Mouse (Mus musculus) liver, postnatal 0 days (tissue): ENCODE data around the gene Rin2. TPM values are rescaled to one million over a fixed set of nuclear protein-coding genes. Genes with fewer than 3 reads are reported as not detected.

Experiments used
- ATAC-seq: fragments of 200-750 bp; cut with Nextera tagmentation; 2 replicates; pipeline ENCODE4 v1.8.0; 2017; ENCODE audit warnings: mild to moderate bottlenecking, moderate library complexity
- DNase-seq: peaks from one replicate; pipeline ENCODE4 v3.0.0-alpha.2; 2016
- H3K27ac ChIP-seq: fragments of 300-500 bp; sonication (generic); 2 replicates; pipeline ENCODE4 v1.5.1; 2014; ENCODE audit warnings: antibody characterized with exemption, moderate library complexity, mild to moderate bottlenecking, low read depth
- H3K27me3 ChIP-seq: fragments of 300-500 bp; sonication (generic); 2 replicates; pipeline ENCODE4 v1.6.1; 2014; ENCODE audit warnings: low read length, control low read depth, mixed read lengths; ENCODE audit not compliant: insufficient read depth
- H3K36me3 ChIP-seq: fragments of 300-500 bp; sonication (generic); replicated peaks from 2 replicates; pipeline ENCODE4 v1.6.1; 2014; ENCODE audit warnings: mild to moderate bottlenecking, control low read depth, low read length, moderate library complexity, mixed read lengths; ENCODE audit not compliant: insufficient read depth
- H3K4me1 ChIP-seq: fragments of 300-500 bp; sonication (generic); 2 replicates; pipeline ENCODE4 v1.6.1; 2014; ENCODE audit warnings: antibody characterized with exemption, mild to moderate bottlenecking, control low read depth; ENCODE audit not compliant: insufficient read depth
- H3K4me2 ChIP-seq: fragments of 300-500 bp; sonication (generic); 2 replicates; pipeline ENCODE4 v1.6.1; 2014; ENCODE audit warnings: low read depth, mild to moderate bottlenecking, low read length, moderate library complexity, mixed read lengths
- H3K4me3 ChIP-seq: fragments of 300-500 bp; sonication (generic); 2 replicates; pipeline ENCODE4 v1.5.1; 2014; ENCODE audit warnings: low read depth, low read length
- H3K9ac ChIP-seq: fragments of 300-500 bp; sonication (generic); replicated peaks from 2 replicates; pipeline ENCODE4 v1.6.1; 2014; ENCODE audit warnings: mild to moderate bottlenecking, moderate library complexity
- H3K9me3 ChIP-seq: fragments of 300-500 bp; sonication (generic); 2 replicates; pipeline ENCODE4 v1.6.1; 2016; ENCODE audit warnings: mild to moderate bottlenecking, control low read depth, low read length, mixed read lengths
- CTCF ChIP-seq: sonication (generic); IDR thresholded peaks from 2 replicates; pipeline ENCODE4 v1.5.1; 2016; ENCODE audit warnings: antibody characterized with exemption, low read depth
- EP300 ChIP-seq: IDR thresholded peaks from 2 replicates; pipeline ENCODE4 v1.6.1; 2016; ENCODE audit warnings: antibody characterized with exemption, low read depth, mild to moderate bottlenecking
- WGBS: fragments of 180-500 bp; shearing (Covaris S2); extraction: QIAGEN DNeasy Blood & Tissue Kit; methylation state at CpG from one replicate; pipeline ENCODE4 v1.1.7; 2014; ENCODE audit not compliant: insufficient replicate concordance; 5-methylcytosine and 5-hydroxymethylcytosine counted together
- polyA plus RNA-seq: library from polyadenylated mRNA; unstranded; fragments of >200 nt; fragmentation: Nextera tagmentation; extraction: Ambion mirVana; gene quantifications from 2 replicates; pipeline ENCODE4 v1.2.1, GENCODE M21; 2015

The Rin2 gene
- polyA plus RNA-seq, 1 experiment from 2014 or later: 5.0 TPM

GRCm38 (mm10) chr2:145877191-145877590 lies 202.2 kb downstream of the Rin2 start:
- no peaks in the 10 kb centered on the region; the same call in 1 of the 2 replicates for H3K4me1 ChIP-seq
- no peak overlapping the region for H3K9ac ChIP-seq
- H3K27ac ChIP-seq: no peak overlapping the region
- 82% methylated on average over 3 of the region's 3 CpGs for WGBS
- no peaks in the 10 kb centered on the region for H3K9me3 ChIP-seq
- H3K4me3 ChIP-seq: no peak overlapping the region
- no peaks in the 10 kb centered on the region for H3K27me3 ChIP-seq
- DNase-seq: no peak
- H3K4me2 ChIP-seq: no peak overlapping the region
- ATAC-seq: no peak
- no peak for TF ChIP-seq EP300
- TF ChIP-seq CTCF: no peak
- H3K36me3 ChIP-seq: peaks cover 27% of the 10 kb centered on the region

DNA sequence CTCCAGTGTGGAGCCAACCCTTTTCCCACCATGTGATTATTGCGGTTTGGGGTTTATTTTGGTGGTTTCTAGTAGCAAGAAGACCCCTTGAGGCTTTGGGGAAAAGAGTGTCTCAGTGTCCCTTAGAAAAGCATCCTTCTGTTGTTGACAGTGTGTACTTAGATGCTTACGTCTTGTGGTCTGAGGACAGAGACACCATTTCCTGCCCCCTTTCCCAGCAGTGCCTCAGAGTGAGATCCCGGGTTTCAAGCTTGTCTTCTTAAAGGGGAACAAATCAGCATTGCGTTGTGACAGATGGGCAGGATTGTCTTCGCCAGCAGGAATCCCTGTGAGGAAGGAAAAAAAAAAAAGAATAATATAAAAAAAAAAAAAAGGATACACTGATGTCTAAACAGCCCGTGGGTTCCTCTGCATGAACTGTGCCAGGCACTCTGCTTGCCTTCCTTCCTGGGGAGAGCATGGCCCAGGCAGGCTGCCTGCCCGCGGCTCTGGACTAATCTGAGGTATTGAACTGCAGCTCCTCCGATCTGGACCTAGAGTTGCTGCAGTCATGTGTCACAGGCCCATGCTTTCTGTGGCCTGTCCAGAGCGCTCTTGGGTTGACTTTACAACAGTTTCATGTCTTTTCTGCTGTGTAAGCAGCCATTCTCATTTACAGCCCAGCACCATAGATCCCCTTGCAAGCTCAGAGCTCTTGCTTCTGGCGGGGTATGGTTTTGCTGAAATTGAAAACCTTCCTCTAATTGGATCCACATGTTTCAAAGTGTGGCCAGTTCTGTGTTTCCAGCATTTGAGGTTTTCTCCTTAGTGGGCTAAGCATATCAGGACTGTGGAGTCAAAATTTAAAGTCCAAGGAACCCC lies 206.1 kb downstream of the Rin2 start:
- 52% methylated on average over 11 of the region's 11 CpGs for WGBS
- peaks cover 40% of the 10 kb centered on the region for H3K36me3 ChIP-seq

GRCm38 (mm10) chr2:145881932-145882331 lies 206.9 kb downstream of the Rin2 start:
- no peak overlapping the region for H3K4me3 ChIP-seq
- no peak overlapping the region for H3K27ac ChIP-seq
- no peak for TF ChIP-seq EP300
- no peak for TF ChIP-seq CTCF
- ATAC-seq: no peak
- peaks cover 36% of the 10 kb centered on the region for H3K36me3 ChIP-seq
- no peaks in the 10 kb centered on the region for H3K4me1 ChIP-seq
- no peak overlapping the region for H3K9ac ChIP-seq
- H3K27me3 ChIP-seq: no peaks in the 10 kb centered on the region
- 71% methylated on average over 5 of the region's 5 CpGs for WGBS
- H3K4me2 ChIP-seq: no peak overlapping the region
- no peak for DNase-seq
- H3K9me3 ChIP-seq: no peaks in the 10 kb centered on the region

More for the DNA sequence above, 206.1 kb downstream of the Rin2 start:
- no peak for TF ChIP-seq CTCF
- no peak for TF ChIP-seq EP300
- Histone ChIP-seq H3K4me3 (no peak overlapping the region), H3K9me3 (no peaks in the 10 kb centered on the region), H3K4me1 (no peaks in the 10 kb centered on the region), H3K27me3 (no peaks in the 10 kb centered on the region), H3K4me2 (no peak overlapping the region), H3K27ac (peak overlapping the region; percentile 29; the same call in 1 of the 2 replicates), H3K9ac (no peak overlapping the region)
- DNase-seq (no peak), ATAC-seq (peak; percentile 30; the same call in 1 of the 2 replicates)

- H3K4me1 ChIP-seq: no peaks in the 10 kb centered on the region
- ATAC-seq (no peak), DNase-seq (no peak)
- WGBS: 15% methylated on average over 2 of the region's 2 CpGs
- no peaks in the 10 kb centered on the region for H3K9me3 ChIP-seq
- no peak overlapping the region for H3K27ac ChIP-seq
- H3K27me3 ChIP-seq: no peaks in the 10 kb centered on the region
- no peak overlapping the region for H3K9ac ChIP-seq
- H3K4me2 ChIP-seq: no peak overlapping the region
- no peak overlapping the region for H3K4me3 ChIP-seq
- TF ChIP-seq EP300: no peak
- peak; percentile 59 for TF ChIP-seq CTCF
- H3K36me3 ChIP-seq: peaks cover 33% of the 10 kb centered on the region
Observed at GRCm38 (mm10) chr2:145882398-145882797, 207.4 kb downstream of the Rin2 start.

GRCm38 (mm10) chr2:145884036-145884912 lies 209.3 kb downstream of the Rin2 start:
- H3K9ac ChIP-seq: no peak overlapping the region
- no peaks in the 10 kb centered on the region for H3K9me3 ChIP-seq
- H3K27ac ChIP-seq: peak overlapping the region; percentile 55
- peaks cover 7% of the 10 kb centered on the region; the same call in 1 of the 2 replicates for H3K4me1 ChIP-seq
- H3K4me2 ChIP-seq: no peak overlapping the region
- H3K4me3 ChIP-seq: no peak overlapping the region
- DNase-seq (no peak), ATAC-seq (peak; percentile 25; the same call in 1 of the 2 replicates)
- 35% methylated on average over 17 of the region's 17 CpGs for WGBS
- peaks cover 22% of the 10 kb centered on the region for H3K36me3 ChIP-seq
- no peak for TF ChIP-seq EP300
- TF ChIP-seq CTCF: no peak
- no peaks in the 10 kb centered on the region for H3K27me3 ChIP-seq
